Mouse (Mus musculus) C2C12 (cell line): ENCODE measurements at regions not wholly inside any gene's neighbourhood (a gene's known extent, or its start where the extent isn't known, plus 50 kb on each side); places are given as distances from the start of the nearest gene placed in this dataset.

Source experiments
- CTCF ChIP-seq: IDR thresholded peaks from one replicate; pipeline ENCODE4 v1.5.1; 2011; ENCODE audit not compliant: control insufficient read depth, insufficient read depth, insufficient read length
- FOSL1 ChIP-seq: IDR thresholded peaks from one replicate; pipeline ENCODE4 v1.8.0; 2011; ENCODE audit warnings: mild to moderate bottlenecking, low read length; ENCODE audit not compliant: poor library complexity, insufficient read depth, severe bottlenecking
- MAX ChIP-seq: IDR thresholded peaks from one replicate; pipeline ENCODE4 v1.6.1; 2011; ENCODE audit warnings: mild to moderate bottlenecking, control low read depth

DNA sequence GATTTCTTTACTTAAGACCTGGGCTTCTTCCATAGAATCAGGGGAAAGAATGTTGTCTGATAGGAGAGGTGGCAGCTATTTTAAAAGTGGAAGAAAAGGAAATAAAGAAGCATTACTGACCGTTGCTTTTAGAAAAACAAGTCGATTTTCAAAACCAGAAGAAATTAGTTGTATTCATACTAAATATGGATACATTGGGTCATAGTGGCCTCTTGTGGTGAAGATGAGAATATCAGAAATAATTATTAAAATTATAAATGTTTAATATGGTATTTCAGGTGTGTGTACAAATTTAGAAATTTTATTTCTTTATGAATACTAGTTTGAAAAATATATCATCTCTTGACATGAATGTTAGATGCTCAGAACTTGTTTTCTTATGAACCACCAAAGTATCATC is 304.7 kb downstream of the Trib2 start:
- TF ChIP-seq CTCF (no peak), FOSL1 (no peak), MAX (no peak)
